8 mouse cellular contexts compared by ENCODE assay signal in genomic region chr6:145276265-145276780, GRCm38 (mm10). TPM values are rescaled to one million over a fixed set of nuclear protein-coding genes. Genes with fewer than 3 reads are reported as not detected.
DNase-seq lines count a peak whose midpoint lies in the region; ATAC-seq and TF ChIP-seq lines count a peak whose summit lies in the region.

No protein-coding gene starts in this region.

- H3K4me2 ChIP-seq in hindbrain, embryonic 15.5 days, result peak overlapping the region; percentile 51
- H3K4me2 ChIP-seq in midbrain, embryonic 16.5 days (ENCODE audit: low read length), result peak overlapping the region; percentile 43

- peaks cover 6% of the 10 kb centered on the region; the same call in 1 of the 2 replicates for H3K4me1 ChIP-seq in hindbrain, embryonic 15.5 days (replicated peaks)
- no peaks in the 10 kb centered on the region; the same call in 1 of the 2 replicates for H3K4me1 ChIP-seq in midbrain, embryonic 16.5 days (ENCODE audit: control insufficient read depth, insufficient read depth, low read length)

- H3K4me3 ChIP-seq in gastrocnemius, adult 2 months, result peak overlapping the region; percentile 53
- H3K4me3 ChIP-seq in hindbrain, embryonic 15.5 days, result 0 out of 2 replicates have a peak overlapping the region, but pooled peaks have one; percentile 7
- H3K4me3 ChIP-seq in midbrain, embryonic 16.5 days (ENCODE audit: low read depth, low read length), result no peak overlapping the region

- no peaks in the 10 kb centered on the region for H3K9me3 ChIP-seq in hindbrain, embryonic 15.5 days
- H3K9me3 ChIP-seq in midbrain, embryonic 16.5 days (replicated peaks; ENCODE audit: control insufficient read depth, low read length, poor library complexity, severe bottlenecking), result no peaks in the 10 kb centered on the region

- no peaks in the 10 kb centered on the region for H3K36me3 ChIP-seq in hindbrain, embryonic 15.5 days
- H3K36me3 ChIP-seq in midbrain, embryonic 16.5 days (ENCODE audit: control insufficient read depth, insufficient read depth, low read length), result no peaks in the 10 kb centered on the region

- ATAC-seq in hindbrain, embryonic 15.5 days (ENCODE audit: low FRiP score, low read depth), result no peak
- no peak for ATAC-seq in midbrain, embryonic 16.5 days

- DNase-seq in layer of hippocampus, postnatal 10 days (ENCODE audit: low spot score in 2 of 2), result peak; percentile 26 to 36
- no peak for DNase-seq in layer of hippocampus, adult 8-10 months (ENCODE audit: low spot score in 2 of 2)
- DNase-seq in cerebellum, adult 9-10 months, result peak; percentile 25
- peak; percentile 79 for DNase-seq in gastrocnemius, adult 2 months
- DNase-seq in liver, result peak; percentile 87
- peak; percentile 71 to 85 for DNase-seq in spleen, postnatal 10 days (ENCODE audit: low spot score in 2 of 2)

- intact Hi-C loops in gastrocnemius, adult 2 months (cut with DNase I), result no loop called here

- WGBS in hindbrain, embryonic 15.5 days, result 5% methylated on average over 17 of the region's 17 CpGs
- WGBS in midbrain, embryonic 16.5 days, result 6% methylated on average over 17 of the region's 17 CpGs

- no peak for TF ChIP-seq CTCF in gastrocnemius, adult 2 months (IDR thresholded peaks at IDR 0.05)

- peak overlapping the region; percentile 32; the same call in 1 of the 2 replicates for H3K27ac ChIP-seq in gastrocnemius, adult 2 months
- no peak overlapping the region for H3K27ac ChIP-seq in hindbrain, embryonic 15.5 days (replicated peaks)
- H3K27ac ChIP-seq in midbrain, embryonic 16.5 days (ENCODE audit: low read length), result no peak overlapping the region

- no peaks in the 10 kb centered on the region for H3K27me3 ChIP-seq in hindbrain, embryonic 15.5 days
- no peaks in the 10 kb centered on the region; the same call in none of the 2 replicates for H3K27me3 ChIP-seq in midbrain, embryonic 16.5 days (ENCODE audit: control insufficient read depth, insufficient read depth, low read depth, low read length)

- no peak overlapping the region for H3K9ac ChIP-seq in hindbrain, embryonic 15.5 days
- H3K9ac ChIP-seq in midbrain, embryonic 16.5 days (ENCODE audit: low read depth, low read length), result no peak overlapping the region

RNA-seq across cellular contexts. Expression of gene Kras, which starts 26.3 kb away (rescaled TPM):
- 10 to 100 TPM; 85.5 to 94.1 TPM for total RNA-seq in layer of hippocampus, postnatal 10 days (2021)
- total RNA-seq in layer of hippocampus, adult 8-10 months (2022), result 10 to 100 TPM; 66.0 to 82.4 (median 74.5) TPM
- total RNA-seq in gastrocnemius, adult 2 months (2021), result 10 to 100 TPM; 13.2 to 21.2 TPM
- polyA plus RNA-seq in hindbrain, embryonic 15.5 days (2015; fragmentation: Nextera tagmentation; extraction: Ambion mirVana), result 83.8 and 85.4 TPM in 2 replicates
- polyA plus RNA-seq in midbrain, embryonic 16.5 days (2015; fragmentation: Nextera tagmentation; extraction: Ambion mirVana), result 86.8 and 90.8 TPM in 2 replicates

Comparison
In these comparisons a context has a peak if more than half of its experiments do, and no peak if none do; other contexts are left out.
1. DNase-seq: peak in layer of hippocampus, postnatal 10 days (2 of 2), cerebellum, adult 9-10 months (single experiment), gastrocnemius, adult 2 months (single experiment), liver (single experiment) and spleen, postnatal 10 days (2 of 2); none in layer of hippocampus, adult 8-10 months (0 of 2).